9 mouse cellular contexts compared by ENCODE assay signal in genomic region chr16:12076270-12076669, GRCm38 (mm10).
DNase-seq lines count a peak whose midpoint lies in the region; ATAC-seq lines count a peak whose summit lies in the region.
"Had no signal": no experiment of that assay in that cellular context is flagged by ENCODE, and none has a peak within 500 bp of the region (broad histone marks: within the 10 kb centered on the region; RNA-seq: fewer than 3 reads in every experiment).

No protein-coding gene starts in this region.

- H3K27ac ChIP-seq in embryonic facial prominence, embryonic 14.5 days (replicated peaks; ENCODE audit: low read depth, low read length), result no peak overlapping the region
- no peak overlapping the region for H3K27ac ChIP-seq in embryonic facial prominence, embryonic 10.5 days (replicated peaks)
- H3K27ac ChIP-seq in lung, embryonic 15.5 days, result no peak overlapping the region
- H3K27ac ChIP-seq in intestine, embryonic 15.5 days, result no peak overlapping the region
- no peak overlapping the region for H3K27ac ChIP-seq in heart, embryonic 11.5 days (ENCODE audit: low read depth, low read length)
- H3K27ac ChIP-seq: liver, embryonic 15.5 days had no signal

- H3K4me2 ChIP-seq in embryonic facial prominence, embryonic 14.5 days (ENCODE audit: low read depth, low read length), result no peak overlapping the region
- H3K4me2 ChIP-seq in lung, embryonic 15.5 days, result no peak overlapping the region
- H3K4me2 ChIP-seq in intestine, embryonic 15.5 days (replicated peaks), result no peak overlapping the region
- no peak overlapping the region for H3K4me2 ChIP-seq in heart, embryonic 11.5 days
- H3K4me2 ChIP-seq: liver, embryonic 15.5 days had no signal

- DNase-seq in embryonic facial prominence, embryonic 14.5 days (ENCODE audit: low spot score), result peak; percentile 81
- no peak for DNase-seq in embryonic facial prominence, embryonic 10.5 days (ENCODE audit: low spot score)
- DNase-seq in lung, adult 18-20 months, result no peak
- DNase-seq in ovary, postnatal 36 days (ENCODE audit: low spot score), result peak; percentile 66
- DNase-seq in urinary bladder, adult 2 months (ENCODE audit: low spot score), result no peak

- H3K36me3 ChIP-seq in embryonic facial prominence, embryonic 14.5 days (ENCODE audit: control insufficient read depth, insufficient read depth, low read length), result no peaks in the 10 kb centered on the region
- no peaks in the 10 kb centered on the region for H3K36me3 ChIP-seq in embryonic facial prominence, embryonic 10.5 days (replicated peaks)
- H3K36me3 ChIP-seq in lung, embryonic 15.5 days, result no peaks in the 10 kb centered on the region
- H3K36me3 ChIP-seq in intestine, embryonic 15.5 days, result no peaks in the 10 kb centered on the region
- no peaks in the 10 kb centered on the region for H3K36me3 ChIP-seq in heart, embryonic 11.5 days (ENCODE audit: control insufficient read depth, insufficient read depth, low read length)
- H3K36me3 ChIP-seq: liver, embryonic 15.5 days had no signal

- 41% methylated on average over 3 of the region's 3 CpGs for WGBS in embryonic facial prominence, embryonic 14.5 days
- WGBS in embryonic facial prominence, embryonic 10.5 days, result 70% methylated on average over 3 of the region's 3 CpGs
- WGBS in lung, embryonic 15.5 days, result 25% methylated on average over 3 of the region's 3 CpGs
- WGBS in intestine, embryonic 15.5 days, result 48% methylated on average over 3 of the region's 3 CpGs
- 52% methylated on average over 3 of the region's 3 CpGs for WGBS in heart, embryonic 11.5 days (ENCODE audit: insufficient replicate concordance)

- no peaks in the 10 kb centered on the region for H3K4me1 ChIP-seq in embryonic facial prominence, embryonic 14.5 days (ENCODE audit: control insufficient read depth, insufficient read depth, low read length)
- H3K4me1 ChIP-seq in embryonic facial prominence, embryonic 10.5 days, result no peaks in the 10 kb centered on the region; the same call in 1 of the 2 replicates
- H3K4me1 ChIP-seq in lung, embryonic 15.5 days, result 0 out of 2 replicates have a peak, but pooled peaks cover 6% of the 10 kb centered on the region
- 0 out of 2 replicates have a peak, but pooled peaks cover 3% of the 10 kb centered on the region for H3K4me1 ChIP-seq in intestine, embryonic 15.5 days (replicated peaks)
- H3K4me1 ChIP-seq in heart, embryonic 11.5 days (ENCODE audit: control insufficient read depth, insufficient read depth, low read length), result no peaks in the 10 kb centered on the region
- H3K4me1 ChIP-seq: liver, embryonic 15.5 days had no signal

- H3K4me3 ChIP-seq in embryonic facial prominence, embryonic 14.5 days (ENCODE audit: low read depth, low read length), result no peak overlapping the region
- no peak overlapping the region for H3K4me3 ChIP-seq in embryonic facial prominence, embryonic 10.5 days
- H3K4me3 ChIP-seq in lung, embryonic 15.5 days, result no peak overlapping the region
- no peak overlapping the region for H3K4me3 ChIP-seq in intestine, embryonic 15.5 days (replicated peaks)
- no peak overlapping the region for H3K4me3 ChIP-seq in heart, embryonic 11.5 days (ENCODE audit: low read depth, low read length)
- H3K4me3 ChIP-seq: liver, embryonic 15.5 days had no signal

- H3K9me3 ChIP-seq in embryonic facial prominence, embryonic 14.5 days (ENCODE audit: control insufficient read depth, low read length), result no peaks in the 10 kb centered on the region
- H3K9me3 ChIP-seq in embryonic facial prominence, embryonic 10.5 days, result no peaks in the 10 kb centered on the region
- H3K9me3 ChIP-seq in lung, embryonic 15.5 days, result no peaks in the 10 kb centered on the region
- no peaks in the 10 kb centered on the region for H3K9me3 ChIP-seq in intestine, embryonic 15.5 days
- no peaks in the 10 kb centered on the region for H3K9me3 ChIP-seq in heart, embryonic 11.5 days (replicated peaks; ENCODE audit: control insufficient read depth, low read length)
- H3K9me3 ChIP-seq: liver, embryonic 15.5 days had no signal

- no peaks in the 10 kb centered on the region for H3K27me3 ChIP-seq in embryonic facial prominence, embryonic 14.5 days (replicated peaks; ENCODE audit: control insufficient read depth, insufficient read depth, low read length)
- H3K27me3 ChIP-seq in embryonic facial prominence, embryonic 10.5 days (replicated peaks; ENCODE audit: low read depth, poor library complexity, severe bottlenecking), result no peaks in the 10 kb centered on the region
- H3K27me3 ChIP-seq in lung, embryonic 15.5 days, result no peaks in the 10 kb centered on the region
- no peaks in the 10 kb centered on the region for H3K27me3 ChIP-seq in intestine, embryonic 15.5 days (replicated peaks)
- H3K27me3 ChIP-seq in heart, embryonic 11.5 days (ENCODE audit: control insufficient read depth, insufficient read depth, low read length), result no peaks in the 10 kb centered on the region
- H3K27me3 ChIP-seq: liver, embryonic 15.5 days had no signal

- peak; percentile 60 for ATAC-seq in embryonic facial prominence, embryonic 14.5 days (ENCODE audit: low read depth)
- ATAC-seq in lung, embryonic 15.5 days (ENCODE audit: borderline replicate concordance, extremely low read depth, low FRiP score, low TSS enrichment), result peak; percentile 84
- ATAC-seq in intestine, embryonic 15.5 days, result peak; percentile 59
- ATAC-seq in heart, embryonic 11.5 days (replicated peaks; ENCODE audit: insufficient number of reproducible peaks, low FRiP score, low TSS enrichment), result no peak

- H3K9ac ChIP-seq in embryonic facial prominence, embryonic 14.5 days (ENCODE audit: low read depth, low read length), result no peak overlapping the region
- H3K9ac ChIP-seq in lung, embryonic 15.5 days, result no peak overlapping the region
- H3K9ac ChIP-seq in intestine, embryonic 15.5 days, result no peak overlapping the region
- no peak overlapping the region for H3K9ac ChIP-seq in heart, embryonic 11.5 days (ENCODE audit: low read depth, low read length)
- H3K9ac ChIP-seq: liver, embryonic 15.5 days had no signal

Comparison
In these comparisons a context has a peak if more than half of its experiments do, and no peak if none do; other contexts are left out.
1. DNase-seq: peak in embryonic facial prominence, embryonic 14.5 days (single experiment) and ovary, postnatal 36 days (single experiment); none in embryonic facial prominence, embryonic 10.5 days (single experiment), lung, adult 18-20 months (0 of 2) and urinary bladder, adult 2 months (single experiment).